ENCODE assay signal across 25 mouse cellular contexts in the genomic region with DNA sequence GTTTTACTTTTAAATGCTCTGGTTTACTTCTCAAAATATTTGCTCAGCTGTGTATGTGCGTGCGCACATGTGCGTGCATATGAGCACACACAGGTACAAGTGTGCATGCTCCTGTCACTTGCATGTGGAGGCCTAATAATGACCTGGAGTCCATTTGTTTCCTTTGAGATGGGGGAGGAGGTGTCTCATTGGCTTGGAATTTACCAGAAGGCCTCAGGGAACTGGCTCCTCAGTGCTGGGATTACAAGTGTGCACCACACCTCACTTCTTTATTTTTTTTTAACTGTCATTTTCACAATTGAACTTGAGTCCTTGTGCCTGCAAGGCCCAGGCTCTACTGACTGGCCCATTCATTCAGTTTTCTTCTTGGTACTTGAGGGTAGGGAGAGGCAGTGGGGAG. TPM values are rescaled to one million over a fixed set of nuclear protein-coding genes. Genes with fewer than 3 reads are reported as not detected.
DNase-seq lines count a peak whose midpoint lies in the region; ATAC-seq lines count a peak whose summit lies in the region.
"Had no signal": no experiment of that assay in that cellular context is flagged by ENCODE, and none has a peak within 500 bp of the region (broad histone marks: within the 10 kb centered on the region; RNA-seq: fewer than 3 reads in every experiment).

No protein-coding gene starts in this region.

- no peak overlapping the region for H3K4me2 ChIP-seq in limb, embryonic 12.5 days
- H3K4me2 ChIP-seq: embryonic facial prominence, embryonic 13.5 days; embryonic facial prominence, embryonic 15.5 days; forebrain, embryonic 12.5 days had no signal

- H3K9ac ChIP-seq in limb, embryonic 12.5 days (replicated peaks), result no peak overlapping the region
- H3K9ac ChIP-seq: embryonic facial prominence, embryonic 13.5 days; embryonic facial prominence, embryonic 15.5 days; forebrain, embryonic 12.5 days had no signal

- no peaks in the 10 kb centered on the region for H3K9me3 ChIP-seq in limb, embryonic 12.5 days
- no peaks in the 10 kb centered on the region for H3K9me3 ChIP-seq in limb, embryonic 10.5 days (replicated peaks)
- H3K9me3 ChIP-seq: embryonic facial prominence, embryonic 13.5 days; embryonic facial prominence, embryonic 15.5 days; forebrain, embryonic 10.5 days; forebrain, embryonic 12.5 days had no signal

- no peak overlapping the region for H3K4me3 ChIP-seq in limb, embryonic 12.5 days (replicated peaks)
- H3K4me3 ChIP-seq in limb, embryonic 10.5 days, result no peak overlapping the region
- H3K4me3 ChIP-seq: embryonic facial prominence, embryonic 13.5 days; embryonic facial prominence, embryonic 15.5 days; erythroblast, embryonic 14.5 days; forebrain, embryonic 10.5 days; forebrain, embryonic 12.5 days had no signal

- H3K27ac ChIP-seq in limb, embryonic 12.5 days, result 0 out of 2 replicates have a peak overlapping the region, but pooled peaks have one; percentile 41
- no peak overlapping the region for H3K27ac ChIP-seq in limb, embryonic 10.5 days
- H3K27ac ChIP-seq: embryonic facial prominence, embryonic 13.5 days; embryonic facial prominence, embryonic 15.5 days; forebrain, embryonic 10.5 days; forebrain, embryonic 12.5 days had no signal

- 98% methylated on average over 3 of the region's 3 CpGs for WGBS in limb, embryonic 12.5 days
- 97% methylated on average over 3 of the region's 3 CpGs for WGBS in limb, embryonic 10.5 days

- no peaks in the 10 kb centered on the region for H3K27me3 ChIP-seq in limb, embryonic 12.5 days
- no peaks in the 10 kb centered on the region for H3K27me3 ChIP-seq in limb, embryonic 10.5 days (ENCODE audit: low read depth, poor library complexity, severe bottlenecking)
- H3K27me3 ChIP-seq: embryonic facial prominence, embryonic 13.5 days; embryonic facial prominence, embryonic 15.5 days; forebrain, embryonic 12.5 days had no signal

- H3K36me3 ChIP-seq in limb, embryonic 12.5 days, result peaks cover 60% of the 10 kb centered on the region
- peaks cover 74% of the 10 kb centered on the region for H3K36me3 ChIP-seq in limb, embryonic 10.5 days

- H3K4me1 ChIP-seq in limb, embryonic 12.5 days (replicated peaks), result no peaks in the 10 kb centered on the region; the same call in 1 of the 2 replicates
- H3K4me1 ChIP-seq in limb, embryonic 10.5 days, result no peaks in the 10 kb centered on the region
- H3K4me1 ChIP-seq: embryonic facial prominence, embryonic 13.5 days had no signal

- DNase-seq in heart, adult 11 months, result peak; percentile 57
- DNase-seq in heart, postnatal 4 days, result no peak
- DNase-seq in limb, embryonic 10.5 days (ENCODE audit: low spot score), result no peak
- DNase-seq in frontal cortex, postnatal 14 days (ENCODE audit: low spot score in 2 of 2), result no peak
- DNase-seq: adrenal gland, adult 2 months; adrenal gland, postnatal 10 days; adrenal gland, postnatal 25 days; cerebellum, adult 11 months; cerebellum, adult 18-20 months; cerebellum, adult 8-10 months; cerebellum, adult 9-11 months; cerebellum, postnatal 14 days; cerebellum, postnatal 36 days; embryo, embryonic 11 days had no signal

- ATAC-seq in limb, embryonic 12.5 days (ENCODE audit: insufficient number of reproducible peaks, insufficient read depth, low FRiP score, low TSS enrichment, low read depth), result no peak
- ATAC-seq: forebrain, embryonic 14.5 days; forebrain, embryonic 16.5 days had no signal

RNA-seq across cellular contexts. Expression of gene Lrrc58, which starts 9.2 kb away (rescaled TPM):
- 10 to 100 TPM; 89.6 to 90.1 TPM for total RNA-seq in heart, postnatal 4 days (2021)
- 66.7 and 71.9 TPM in 2 replicates for polyA plus RNA-seq in limb, embryonic 12.5 days (2016; fragmentation: Nextera tagmentation; extraction: Ambion mirVana)
- 66.3 and 67.8 TPM in 2 replicates for polyA plus RNA-seq in limb, embryonic 10.5 days (2016; fragmentation: Nextera tagmentation; extraction: Ambion mirVana)

RNA-seq across cellular contexts. Expression of gene Gm36028, which starts 16.5 kb away (rescaled TPM):
- total RNA-seq in heart, postnatal 4 days (2021), result under 1 TPM; 0.47 to 0.79 TPM
- polyA plus RNA-seq in limb, embryonic 12.5 days (2016; fragmentation: Nextera tagmentation; extraction: Ambion mirVana), result 0.19 TPM in 2 replicates
- not detected in 2 replicates for polyA plus RNA-seq in limb, embryonic 10.5 days (2016; fragmentation: Nextera tagmentation; extraction: Ambion mirVana)
- total RNA-seq: ES-E14, MEL had no signal
- polyA plus RNA-seq: erythroblast, embryonic 14.5 days had no signal

RNA-seq across cellular contexts. Expression of gene Gpr156, which starts 38.9 kb away (rescaled TPM):
- total RNA-seq in heart, postnatal 4 days (2021), result under 1 TPM; 0.45 to 0.47 TPM
- 1.5 and 2.0 TPM in 2 replicates for polyA plus RNA-seq in limb, embryonic 12.5 days (2016; fragmentation: Nextera tagmentation; extraction: Ambion mirVana)
- polyA plus RNA-seq in limb, embryonic 10.5 days (2016; fragmentation: Nextera tagmentation; extraction: Ambion mirVana), result 0.55 and 0.86 TPM in 2 replicates
- total RNA-seq: common myeloid progenitor, adult 5-6 weeks; MEL had no signal
- polyA plus RNA-seq: erythroblast, embryonic 14.5 days had no signal
